Mouse (Mus musculus) cortical plate, adult 2 months (tissue): Measurements from ENCODE around the gene Pqbp1.
"Not testable (repeated sequence)": the region's sequence is repeated elsewhere in the genome, so short reads cannot be mapped to it uniquely, and the experiment has no call there.

Experiments
- CTCF ChIP-seq: fragments of 200-500 bp; IDR thresholded peaks from 2 replicates; pipeline ENCODE4 v1.5.1; 2011; ENCODE audit warnings: mild to moderate bottlenecking, control low read depth, low read length; ENCODE audit not compliant: insufficient read depth; ENCODE audit errors: extremely low read depth
- POLR2A ChIP-seq: fragments of 200-500 bp; IDR thresholded peaks from 2 replicates; pipeline ENCODE4 v1.6.1; 2011; ENCODE audit warnings: mild to moderate bottlenecking, low read length, control low read depth; ENCODE audit not compliant: insufficient read depth; ENCODE audit errors: extremely low read depth

- TF ChIP-seq CTCF, POLR2A: not testable (repeated sequence)
Measured at GRCm38 (mm10) chrX:7915669-7916068, 16.6 kb upstream of the Pqbp1 start.
